Mouse (Mus musculus): ENCODE measurements around the gene Il23r. TPM values are rescaled to one million over a fixed set of nuclear protein-coding genes. Genes with fewer than 3 reads are reported as not detected.

Il23r gene
- polyA plus RNA-seq (2014; fragmentation: Nextera tagmentation; extraction: Ambion mirVana): not detected in 2 replicates

- H3K4me1 ChIP-seq (ENCODE audit: control insufficient read depth, insufficient read depth, low read length): no peaks in the 10 kb centered on the region
- no peak within 1 kb of the TSS for H3K27ac ChIP-seq (ENCODE audit: low read depth, low read length)
- H3K4me2 ChIP-seq (ENCODE audit: low read depth): no peak within 1 kb of the TSS
- 77% methylated on average over 2 of the region's 2 CpGs for WGBS
- H3K36me3 ChIP-seq (ENCODE audit: control insufficient read depth, insufficient read depth, low read length): no peaks in the 10 kb centered on the region
- H3K9me3 ChIP-seq (ENCODE audit: control insufficient read depth, low read length): no peaks in the 10 kb centered on the region
- ATAC-seq (ENCODE audit: insufficient read depth, low FRiP score, low TSS enrichment): no peak
- H3K4me3 ChIP-seq (ENCODE audit: low read depth, low read length): no peak within 1 kb of the TSS
- H3K27me3 ChIP-seq (ENCODE audit: control insufficient read depth, insufficient read depth, low read length): no peaks in the 10 kb centered on the region
- no peak within 1 kb of the TSS for H3K9ac ChIP-seq (ENCODE audit: low read length)
- DNase-seq (ENCODE audit: low spot score): no peak
Measured at GRCm38 (mm10) chr6:67491755-67492154, at the start of gene Il23r. Gene Il23r, minus strand, starts transcription at chr6:67491855.

- peaks cover 47% of the 10 kb centered on the region for H3K27me3 ChIP-seq (ENCODE audit: control insufficient read depth, insufficient read depth, low read length)
- WGBS: 5% methylated on average over 8 of the region's 8 CpGs
- no peak within 1 kb of the TSS for H3K27ac ChIP-seq (ENCODE audit: low read depth, low read length)
- peak within 1 kb of the TSS; percentile 40 for H3K4me3 ChIP-seq (ENCODE audit: low read depth, low read length)
- H3K4me2 ChIP-seq (ENCODE audit: low read depth): peak within 1 kb of the TSS; percentile 66
- DNase-seq (ENCODE audit: low spot score) (no peak), ATAC-seq (ENCODE audit: insufficient read depth, low FRiP score, low TSS enrichment) (no peak)
- no peaks in the 10 kb centered on the region for H3K9me3 ChIP-seq (ENCODE audit: control insufficient read depth, low read length)
- H3K36me3 ChIP-seq (ENCODE audit: control insufficient read depth, insufficient read depth, low read length): no peaks in the 10 kb centered on the region
- no peak within 1 kb of the TSS; the same call in 1 of the 2 replicates for H3K9ac ChIP-seq (ENCODE audit: low read length)
- peaks cover 4% of the 10 kb centered on the region; the same call in 1 of the 2 replicates for H3K4me1 ChIP-seq (ENCODE audit: control insufficient read depth, insufficient read depth, low read length)
Measured at GRCm38 (mm10) chr6:67535777-67536054, 44.1 kb upstream of the Il23r start, which contains the start of gene Tacstd2. Gene Tacstd2, minus strand, starts transcription at chr6:67535796.

- ATAC-seq (ENCODE audit: insufficient read depth, low FRiP score, low TSS enrichment): peak; percentile 48
- DNase-seq (ENCODE audit: low spot score): peak; percentile 60
- Histone ChIP-seq H3K4me3 (ENCODE audit: low read depth, low read length) (peak overlapping the region; percentile 40), H3K9ac (ENCODE audit: low read length) (no peak overlapping the region; the same call in 1 of the 2 replicates), H3K4me2 (ENCODE audit: low read depth) (peak overlapping the region; percentile 66), H3K4me1 (ENCODE audit: control insufficient read depth, insufficient read depth, low read length) (peaks cover 4% of the 10 kb centered on the region; the same call in 1 of the 2 replicates), H3K27ac (ENCODE audit: low read depth, low read length) (no peak overlapping the region), H3K36me3 (ENCODE audit: control insufficient read depth, insufficient read depth, low read length) (no peaks in the 10 kb centered on the region), H3K9me3 (ENCODE audit: control insufficient read depth, low read length) (no peaks in the 10 kb centered on the region), H3K27me3 (ENCODE audit: control insufficient read depth, insufficient read depth, low read length) (peaks cover 47% of the 10 kb centered on the region)
- WGBS: under 1% methylated on average over 62 of the region's 62 CpGs
Measured at GRCm38 (mm10) chr6:67535005-67535776, 43.5 kb upstream of the Il23r start.

GRCm38 (mm10) chr6:67534191-67535004 is 42.7 kb upstream of the Il23r start:
- Histone ChIP-seq H3K4me2 (ENCODE audit: low read depth) (peak overlapping the region; percentile 66), H3K36me3 (ENCODE audit: control insufficient read depth, insufficient read depth, low read length) (no peaks in the 10 kb centered on the region), H3K4me3 (ENCODE audit: low read depth, low read length) (peak overlapping the region; percentile 40), H3K27me3 (ENCODE audit: control insufficient read depth, insufficient read depth, low read length) (peaks cover 47% of the 10 kb centered on the region), H3K9me3 (ENCODE audit: control insufficient read depth, low read length) (no peaks in the 10 kb centered on the region), H3K4me1 (ENCODE audit: control insufficient read depth, insufficient read depth, low read length) (peaks cover 4% of the 10 kb centered on the region; the same call in 1 of the 2 replicates), H3K27ac (ENCODE audit: low read depth, low read length) (no peak overlapping the region), H3K9ac (ENCODE audit: low read length) (no peak overlapping the region; the same call in 1 of the 2 replicates)
- ATAC-seq (ENCODE audit: insufficient read depth, low FRiP score, low TSS enrichment) (0 out of 2 replicates have a peak, but pooled peaks have one; percentile 5), DNase-seq (ENCODE audit: low spot score) (peak; percentile 19)
- 8% methylated on average over 31 of the region's 31 CpGs for WGBS

- Histone ChIP-seq H3K27me3 (ENCODE audit: control insufficient read depth, insufficient read depth, low read length) (peaks cover 47% of the 10 kb centered on the region), H3K27ac (ENCODE audit: low read depth, low read length) (no peak overlapping the region), H3K9ac (ENCODE audit: low read length) (no peak overlapping the region; the same call in 1 of the 2 replicates), H3K4me2 (ENCODE audit: low read depth) (peak overlapping the region; percentile 32), H3K4me3 (ENCODE audit: low read depth, low read length) (peak overlapping the region; percentile 8; the same call in 1 of the 2 replicates), H3K9me3 (ENCODE audit: control insufficient read depth, low read length) (no peaks in the 10 kb centered on the region), H3K36me3 (ENCODE audit: control insufficient read depth, insufficient read depth, low read length) (no peaks in the 10 kb centered on the region), H3K4me1 (ENCODE audit: control insufficient read depth, insufficient read depth, low read length) (peaks cover 4% of the 10 kb centered on the region; the same call in 1 of the 2 replicates)
- ATAC-seq (ENCODE audit: insufficient read depth, low FRiP score, low TSS enrichment) (peak; percentile 28; the same call in 1 of the 2 replicates), DNase-seq (ENCODE audit: low spot score) (peak; percentile 26)
- 8% methylated on average over 29 of the region's 29 CpGs for WGBS
Measured at GRCm38 (mm10) chr6:67532665-67533440, 41.2 kb upstream of the Il23r start.

- ATAC-seq (ENCODE audit: insufficient read depth, low FRiP score, low TSS enrichment): no peak
- H3K4me3 ChIP-seq (ENCODE audit: low read depth, low read length): no peak overlapping the region
- no peak overlapping the region for H3K9ac ChIP-seq (ENCODE audit: low read length)
- peaks cover 4% of the 10 kb centered on the region; the same call in 1 of the 2 replicates for H3K4me1 ChIP-seq (ENCODE audit: control insufficient read depth, insufficient read depth, low read length)
- H3K4me2 ChIP-seq (ENCODE audit: low read depth): no peak overlapping the region
- DNase-seq (ENCODE audit: low spot score): no peak
- no peaks in the 10 kb centered on the region for H3K9me3 ChIP-seq (ENCODE audit: control insufficient read depth, low read length)
- no peaks in the 10 kb centered on the region for H3K36me3 ChIP-seq (ENCODE audit: control insufficient read depth, insufficient read depth, low read length)
- H3K27me3 ChIP-seq (ENCODE audit: control insufficient read depth, insufficient read depth, low read length): peaks cover 46% of the 10 kb centered on the region
- 71% methylated on average over 7 of the region's 7 CpGs for WGBS
- no peak overlapping the region for H3K27ac ChIP-seq (ENCODE audit: low read depth, low read length)
Measured at GRCm38 (mm10) chr6:67531822-67532162, 40.1 kb upstream of the Il23r start.

- DNase-seq (ENCODE audit: low spot score): no peak
- Histone ChIP-seq H3K27me3 (ENCODE audit: control insufficient read depth, insufficient read depth, low read length) (peaks cover 41% of the 10 kb centered on the region), H3K9me3 (ENCODE audit: control insufficient read depth, low read length) (no peaks in the 10 kb centered on the region), H3K4me1 (ENCODE audit: control insufficient read depth, insufficient read depth, low read length) (peaks cover 4% of the 10 kb centered on the region; the same call in 1 of the 2 replicates), H3K4me3 (ENCODE audit: low read depth, low read length) (no peak overlapping the region), H3K36me3 (ENCODE audit: control insufficient read depth, insufficient read depth, low read length) (no peaks in the 10 kb centered on the region), H3K9ac (ENCODE audit: low read length) (no peak overlapping the region), H3K4me2 (ENCODE audit: low read depth) (no peak overlapping the region), H3K27ac (ENCODE audit: low read depth, low read length) (no peak overlapping the region)
- 62% methylated on average over 9 of the region's 9 CpGs for WGBS
- no peak for ATAC-seq (ENCODE audit: insufficient read depth, low FRiP score, low TSS enrichment)
Measured at GRCm38 (mm10) chr6:67530992-67531821, 39.6 kb upstream of the Il23r start.
